Mouse (Mus musculus): ENCODE measurements around the gene Mill2.

DNA sequence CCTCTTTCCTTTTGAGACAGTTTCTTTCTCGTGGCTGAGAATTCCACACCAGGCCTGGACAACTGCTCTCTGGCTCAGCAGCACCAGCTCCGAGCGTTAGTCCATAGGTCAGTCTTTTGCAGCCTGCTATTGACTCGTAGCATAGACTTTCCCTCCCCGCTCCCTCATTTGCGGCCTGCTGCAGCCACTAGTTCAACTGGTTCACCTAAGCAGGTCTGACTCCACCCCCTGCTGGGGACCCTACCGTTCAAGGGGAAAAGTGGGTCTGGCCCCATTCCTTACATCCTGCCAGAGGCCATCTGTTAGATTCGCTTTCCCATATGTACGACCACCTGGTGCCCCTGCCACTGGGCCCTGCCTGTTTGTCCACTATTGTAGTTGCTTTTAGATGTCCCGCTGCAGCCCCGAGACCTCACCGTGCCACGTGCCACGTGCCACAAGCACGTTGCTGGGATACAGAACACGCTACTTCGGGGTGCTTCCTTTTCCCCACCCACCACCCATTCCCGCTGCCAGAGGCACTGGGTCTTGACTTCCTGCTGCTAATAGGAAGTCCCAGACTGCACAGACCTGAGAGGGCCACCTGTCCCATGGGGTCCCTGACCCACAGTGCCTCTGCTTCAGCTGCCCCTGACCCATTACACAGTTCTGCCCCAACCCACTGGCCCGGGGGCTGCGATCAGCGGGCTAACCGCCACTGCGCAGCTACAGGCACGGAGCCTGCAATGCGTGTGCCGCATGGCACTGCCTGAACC, 11.8 kb upstream of the Mill2 start:
- TF ChIP-seq CTCF (conservative IDR thresholded peaks at IDR 0.05; ENCODE audit: low read length) (no peak), POU5F1 (IDR thresholded peaks at IDR 0.05; ENCODE audit: borderline replicate concordance, low read length) (no peak), NANOG (IDR thresholded peaks at IDR 0.05; ENCODE audit: borderline replicate concordance, low read length) (no peak)
